Mouse (Mus musculus) R1 (cell line): Measurements from ENCODE around the gene Rhoa.
"Not testable (repeated sequence)": the region's sequence is repeated elsewhere in the genome, so short reads cannot be mapped to it uniquely, and the experiment has no call there.

Experiments
- DNase-seq: peaks from one replicate; pipeline ENCODE4 v3.0.0-alpha.2; 2018; ENCODE audit warnings: low read depth, low spot score

The Rhoa gene

GRCm38 (mm10) chr9:108287526-108288238 lies 18.2 kb upstream of the Rhoa start:
- DNase-seq: peak; percentile 84

- DNase-seq: no peak
Measured at GRCm38 (mm10) chr9:108289347-108289746, 16.6 kb upstream of the Rhoa start.

- DNase-seq: peak; percentile 99
Measured at GRCm38 (mm10) chr9:108290016-108290750, 15.7 kb upstream of the Rhoa start, which contains the start of gene Nicn1. Gene Nicn1 (plus strand): TSS chr9:108290429.

DNA sequence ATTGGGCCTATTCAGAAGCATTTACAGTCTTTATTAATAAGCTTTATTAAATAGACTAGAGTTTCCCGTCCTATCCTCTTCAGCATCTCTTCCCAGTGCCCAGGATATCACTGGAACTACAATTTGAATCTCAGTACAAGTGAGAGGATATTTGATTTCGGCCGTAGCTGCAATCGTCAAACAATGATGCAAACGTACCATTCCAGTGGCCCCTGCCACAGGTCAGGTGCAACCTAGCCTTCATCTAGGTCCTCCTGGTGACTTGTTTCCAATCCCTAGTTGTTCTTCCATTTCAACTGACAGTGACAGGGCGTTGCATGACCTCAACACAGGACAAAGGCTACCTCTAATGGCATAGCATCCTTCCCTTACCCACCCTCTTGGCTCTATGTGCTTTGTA lies 15.2 kb upstream of the Rhoa start:
- DNase-seq: no peak

DNA sequence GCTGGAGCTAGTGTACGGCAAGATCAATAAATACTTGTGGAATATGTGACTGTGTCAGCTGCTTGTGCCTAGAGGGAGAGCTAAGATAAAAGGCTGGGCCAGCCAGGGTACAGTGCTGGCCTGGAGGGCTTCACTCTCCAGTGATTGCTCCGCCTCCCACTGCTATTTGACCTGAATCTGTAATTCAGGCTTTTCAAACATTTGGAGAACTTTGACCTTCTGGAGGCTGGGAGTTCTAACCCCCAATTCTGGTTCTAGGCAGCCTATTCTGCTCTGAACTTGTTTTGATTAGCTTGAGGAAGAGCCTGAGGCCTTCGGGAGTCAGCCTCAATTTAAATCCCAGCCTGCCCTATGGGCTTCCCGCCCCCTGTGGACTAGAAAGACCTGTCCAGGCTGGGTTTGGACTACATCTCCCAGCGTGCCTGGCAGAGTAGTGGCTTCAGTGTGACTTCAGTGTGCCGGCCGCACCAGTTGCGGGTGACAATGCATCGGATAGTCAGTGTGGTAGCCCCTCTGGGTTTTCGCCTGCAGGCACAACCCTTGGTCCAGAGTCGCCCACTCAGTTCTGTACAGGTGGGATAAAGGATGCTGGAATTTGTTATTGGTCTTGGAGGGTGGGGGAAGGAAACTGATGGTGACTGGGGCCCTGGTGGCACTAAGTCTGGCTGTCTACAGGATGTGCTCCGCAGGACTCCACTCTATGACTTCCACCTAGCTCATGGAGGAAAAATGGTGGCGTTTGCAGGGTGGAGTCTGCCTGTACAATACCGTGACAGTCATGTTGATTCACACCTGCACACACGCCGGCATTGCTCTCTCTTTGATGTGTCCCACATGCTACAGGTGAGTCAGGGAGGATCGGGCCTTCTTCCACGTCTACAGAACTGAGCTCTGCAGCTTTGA lies 9.2 kb upstream of the Rhoa start, which contains the start of gene Amt:
Amt (plus strand) TSS at position 401 of the 903 bp plus-strand sequence.
- DNase-seq: peak; percentile 97

DNA sequence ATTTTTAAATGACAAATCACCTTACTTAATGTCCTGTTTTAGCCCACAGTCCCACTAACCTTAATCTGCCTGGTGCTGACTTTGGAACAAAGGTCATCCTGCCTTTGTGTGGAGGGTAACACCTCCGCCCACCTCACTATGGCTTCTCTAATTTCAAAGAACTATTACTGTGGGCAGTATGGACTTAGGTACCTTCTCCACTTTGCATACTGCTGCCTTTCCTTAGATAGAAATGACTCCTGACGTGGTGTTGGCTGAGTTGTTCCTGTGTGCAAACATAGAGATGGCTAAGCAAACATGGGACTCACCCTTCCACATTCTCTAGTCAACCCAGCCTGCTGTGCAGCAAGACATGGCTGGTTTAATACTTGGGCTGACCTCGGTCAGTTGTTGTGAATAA lies 4.1 kb upstream of the Rhoa start:
- peak; percentile 76 for DNase-seq

- no peak for DNase-seq
Measured at GRCm38 (mm10) chr9:108304716-108305115, 1.2 kb upstream of the Rhoa start.

GRCm38 (mm10) chr9:108305170-108305569 lies 759 bp upstream of the Rhoa start:
- no peak for DNase-seq

- peak; percentile 75 for DNase-seq
Measured at GRCm38 (mm10) chr9:108306571-108306980, 647 bp downstream of the Rhoa start.

DNA sequence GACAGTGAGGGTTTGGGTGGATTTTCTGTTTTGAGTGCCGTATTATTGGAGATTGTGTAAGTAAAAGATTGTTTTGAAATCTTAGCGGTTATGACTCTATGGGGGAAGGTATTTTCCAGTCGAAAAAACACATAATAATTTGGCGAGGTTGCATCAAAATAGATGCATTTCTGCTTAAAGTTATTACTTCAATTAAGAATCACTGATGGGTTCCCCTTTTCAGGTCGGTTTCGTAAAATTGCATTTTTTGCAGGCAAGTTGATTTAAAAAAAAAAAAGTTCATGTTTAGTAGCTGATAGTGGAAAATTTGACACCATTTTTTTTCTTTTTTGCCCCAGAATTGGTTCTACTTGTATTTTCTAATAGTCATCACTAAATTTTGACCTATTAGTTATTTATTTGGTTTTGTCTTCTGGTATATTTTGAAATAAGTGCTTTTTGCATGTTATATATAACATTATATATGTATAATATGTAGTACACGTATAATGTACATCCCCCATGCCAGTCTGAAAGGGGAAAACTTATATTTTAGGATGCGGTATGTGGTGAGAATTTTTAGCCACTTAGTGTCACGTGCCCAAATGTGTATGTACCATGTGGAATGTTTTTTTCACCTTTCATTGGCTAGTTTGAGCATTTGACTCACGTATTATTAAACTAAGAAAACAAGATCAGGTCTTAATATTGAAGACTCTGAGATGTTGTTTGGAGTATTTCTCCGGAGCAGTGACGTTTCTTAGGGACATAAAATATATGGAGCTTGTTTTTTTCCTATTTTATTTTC lies 1.3 kb downstream of the Rhoa start:
- no peak for DNase-seq

DNA sequence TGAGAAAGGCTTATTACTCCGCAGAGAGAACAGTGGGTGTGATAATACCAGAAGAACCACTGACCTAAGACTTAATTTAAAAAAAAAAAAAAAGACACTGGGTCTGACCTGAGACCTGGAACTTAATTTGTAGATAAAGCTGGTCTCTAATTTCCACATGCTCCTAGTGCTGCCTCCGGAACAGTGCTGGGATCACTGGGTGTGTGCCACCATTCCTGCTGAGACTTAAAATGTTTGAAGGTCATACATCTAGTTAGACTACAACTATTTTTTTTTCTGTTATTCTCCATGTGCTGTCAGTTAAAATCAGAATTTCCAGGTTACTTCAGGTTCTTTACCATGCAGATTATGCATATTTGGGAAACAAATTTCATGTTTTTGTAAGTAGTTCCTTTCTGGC lies 2.2 kb downstream of the Rhoa start:
- no peak for DNase-seq

GRCm38 (mm10) chr9:108317572-108317971 lies 11.6 kb downstream of the Rhoa start:
- DNase-seq: peak; percentile 47

DNA sequence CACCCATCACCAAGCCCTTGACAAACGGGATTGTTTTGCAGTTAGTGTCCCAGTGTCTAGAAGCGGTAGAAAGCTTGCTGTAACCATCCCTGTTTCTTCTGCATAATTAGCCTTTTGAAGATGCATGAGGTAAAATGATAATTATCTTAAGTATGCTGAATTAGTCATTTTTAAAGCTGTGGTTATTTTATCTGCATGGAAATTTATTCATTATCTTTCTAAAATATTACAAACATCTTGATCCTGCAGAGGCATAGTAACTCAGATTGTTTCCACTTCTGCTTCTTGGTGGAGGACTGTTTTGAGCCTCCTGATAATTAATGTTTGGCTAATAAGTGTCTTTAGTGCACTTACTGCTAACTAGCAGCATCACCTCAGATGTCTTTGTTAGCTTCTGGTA lies 12.5 kb downstream of the Rhoa start:
- no peak for DNase-seq

DNA sequence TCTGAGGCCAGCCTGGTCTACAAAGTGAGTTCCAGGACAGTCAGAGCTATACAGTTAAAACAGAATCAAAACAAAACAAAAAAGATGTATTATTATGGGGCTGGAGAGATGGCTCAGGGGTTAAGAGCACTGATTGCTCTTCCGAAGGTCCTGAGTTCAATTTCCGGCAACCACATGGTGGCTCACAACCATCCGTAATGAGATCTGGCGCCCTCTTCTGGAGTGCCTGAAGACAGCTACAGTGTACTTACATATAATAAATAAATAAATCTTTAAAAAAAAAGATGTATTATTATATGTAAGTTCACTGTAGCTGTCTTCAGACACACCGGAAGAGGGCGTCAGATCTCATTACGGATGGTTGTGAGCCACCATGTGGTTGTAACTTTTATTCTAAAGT lies 16.1 kb downstream of the Rhoa start:
- not testable (repeated sequence) for DNase-seq

GRCm38 (mm10) chr9:108324784-108325183 lies 18.9 kb downstream of the Rhoa start:
- no peak for DNase-seq

DNA sequence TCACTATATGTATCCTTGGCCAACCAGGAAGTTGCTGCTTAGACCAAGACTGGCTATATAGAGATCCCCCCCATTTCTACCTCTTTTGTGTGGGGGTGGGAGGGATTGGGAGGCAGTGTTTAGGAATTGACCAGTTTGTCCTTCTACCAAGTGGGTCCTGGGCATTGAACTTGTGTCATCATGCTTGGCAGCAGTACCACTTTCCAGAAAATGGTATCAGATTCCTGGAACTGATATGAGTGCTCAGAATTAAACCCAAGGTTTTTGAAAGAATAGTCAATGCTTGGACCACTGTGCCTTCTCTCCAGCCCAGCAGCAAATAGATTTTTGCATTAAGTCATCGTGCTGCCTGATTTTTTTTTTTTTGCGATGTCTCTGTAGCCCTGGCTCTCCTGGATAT lies 19.9 kb downstream of the Rhoa start:
- DNase-seq: no peak

DNA sequence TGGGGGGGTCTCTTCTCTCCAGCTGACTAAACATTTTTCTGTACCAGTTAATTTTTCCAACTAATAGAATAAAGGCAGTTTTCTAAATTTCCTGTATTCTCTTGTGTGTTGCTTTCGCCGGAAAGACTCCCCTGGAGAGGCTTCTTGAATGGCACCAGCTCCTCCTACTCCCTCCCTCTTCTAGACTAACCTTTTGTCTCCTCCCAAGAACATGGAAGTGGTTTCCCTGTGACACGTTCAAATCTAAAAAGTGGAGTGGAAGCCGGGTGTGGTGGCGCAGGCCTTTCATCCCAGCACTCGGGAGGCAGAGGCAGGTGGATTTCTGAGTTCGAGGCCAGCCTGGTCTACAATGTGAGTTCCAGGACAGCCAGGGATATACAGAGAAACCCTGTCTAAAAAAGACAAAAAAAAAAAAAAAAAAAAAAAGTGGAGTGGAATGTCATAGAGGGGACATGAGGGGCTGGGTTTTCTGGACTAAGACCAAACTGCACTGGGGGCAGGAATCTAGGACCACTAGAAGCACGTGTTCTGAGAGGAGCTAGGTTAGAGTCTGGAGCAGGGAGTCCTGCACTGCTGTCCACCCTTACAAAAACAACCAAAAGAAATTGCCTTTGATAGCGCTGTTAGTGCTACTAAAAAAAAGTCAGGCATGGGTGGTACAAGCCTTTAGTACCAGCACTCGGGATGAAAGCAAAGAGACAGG lies 32.1 kb downstream of the Rhoa start:
- peak; percentile 79 for DNase-seq

- DNase-seq: peak; percentile 65
Measured at GRCm38 (mm10) chr9:108338551-108338885, 32.6 kb downstream of the Rhoa start.

DNA sequence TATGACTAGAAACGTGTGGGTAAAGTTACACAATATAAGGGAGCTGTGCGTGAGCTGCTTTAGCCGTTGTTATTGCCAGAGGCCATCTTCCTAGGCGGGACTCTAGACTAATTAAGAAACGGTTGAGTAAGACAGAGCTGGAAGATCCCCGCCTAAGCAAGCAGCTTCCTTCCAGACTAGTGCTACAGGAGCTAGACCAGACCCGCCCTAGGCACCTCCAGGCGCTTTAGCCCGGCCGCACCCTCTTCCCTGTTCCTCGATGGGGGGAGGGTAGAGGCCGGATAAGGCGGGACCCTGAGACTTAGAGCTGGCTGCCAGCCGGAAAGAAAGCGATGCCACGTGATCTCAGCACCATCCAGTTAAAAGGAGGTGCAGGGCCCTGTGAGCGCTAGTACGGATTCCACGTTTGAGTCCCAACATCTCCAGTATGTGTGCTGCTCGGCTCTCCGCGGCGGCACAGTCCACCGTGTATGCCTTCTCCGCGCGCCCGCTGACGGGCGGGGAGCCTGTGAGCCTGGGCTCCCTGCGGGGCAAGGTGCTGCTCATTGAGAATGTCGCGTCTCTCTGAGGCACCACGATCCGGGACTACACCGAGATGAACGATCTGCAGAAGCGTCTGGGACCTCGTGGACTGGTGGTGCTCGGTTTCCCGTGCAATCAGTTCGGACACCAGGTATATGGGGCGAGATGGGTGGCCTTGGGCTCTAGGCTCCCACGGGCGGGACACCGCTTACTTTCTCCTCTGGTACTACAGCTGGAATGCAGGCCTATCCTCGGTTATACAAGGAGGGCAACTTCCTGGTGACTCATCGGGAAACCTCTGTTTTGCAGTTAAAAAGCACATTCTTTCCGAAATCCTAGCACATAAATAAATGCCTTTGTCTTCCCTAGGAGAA lies 33.2 kb downstream of the Rhoa start, which contains the start of gene Gpx1:
Gpx1 (plus strand) TSS at position 18 of the 896 bp plus-strand sequence.
- peak; percentile 99 for DNase-seq

DNA sequence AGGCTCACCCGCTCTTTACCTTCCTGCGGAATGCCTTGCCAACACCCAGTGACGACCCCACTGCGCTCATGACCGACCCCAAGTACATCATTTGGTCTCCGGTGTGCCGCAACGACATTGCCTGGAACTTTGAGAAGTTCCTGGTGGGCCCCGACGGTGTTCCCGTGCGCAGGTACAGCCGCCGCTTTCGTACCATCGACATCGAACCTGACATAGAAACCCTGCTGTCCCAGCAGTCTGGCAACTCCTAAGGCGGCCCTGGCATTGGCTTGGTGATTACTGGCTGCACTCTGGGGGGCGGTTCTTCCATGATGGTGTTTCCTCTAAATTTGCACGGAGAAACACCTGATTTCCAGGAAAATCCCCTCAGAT lies 33.9 kb downstream of the Rhoa start:
- peak; percentile 53 for DNase-seq
